Mouse (Mus musculus) lung, embryonic 14.5 days (tissue): ENCODE measurements at regions not wholly inside any gene's neighbourhood (a gene's known extent, or its start where the extent isn't known, plus 50 kb on each side); places are given as distances from the start of the nearest gene placed in this dataset.
A peak's percentile ranks its signal among the peaks of the same experiment; 100 is the strongest.

Experiments used
- ATAC-seq: fragments of 200-750 bp; cut with Nextera tagmentation; 2 replicates; pipeline ENCODE4 v1.8.0; 2017; ENCODE audit warnings: mild to moderate bottlenecking, moderate TSS enrichment, moderate library complexity; ENCODE audit not compliant: insufficient read depth
- DNase-seq: peaks from one replicate; pipeline ENCODE4 v3.0.0-alpha.2; 2015
- H3K27ac ChIP-seq: fragments of 300-500 bp; sonication (generic); 2 replicates; pipeline ENCODE4 v1.5.1; 2014; ENCODE audit warnings: low read depth, mild to moderate bottlenecking, moderate library complexity
- H3K27me3 ChIP-seq: fragments of 300-500 bp; sonication (generic); 2 replicates; pipeline ENCODE4 v1.6.1; 2014; ENCODE audit warnings: low read length, control low read depth; ENCODE audit not compliant: insufficient read depth
- H3K36me3 ChIP-seq: fragments of 300-500 bp; sonication (generic); 2 replicates; pipeline ENCODE4 v1.6.1; 2014; ENCODE audit warnings: control low read depth; ENCODE audit not compliant: insufficient read depth
- H3K4me1 ChIP-seq: fragments of 300-500 bp; sonication (generic); 2 replicates; pipeline ENCODE4 v1.6.1; 2014; ENCODE audit warnings: antibody characterized with exemption, control low read depth; ENCODE audit not compliant: insufficient read depth
- H3K4me2 ChIP-seq: fragments of 300-500 bp; sonication (generic); 2 replicates; pipeline ENCODE4 v1.6.1; 2014; ENCODE audit warnings: mild to moderate bottlenecking
- H3K4me3 ChIP-seq: fragments of 300-500 bp; sonication (generic); 2 replicates; pipeline ENCODE4 v1.5.1; 2014; ENCODE audit warnings: low read depth, low read length
- H3K9ac ChIP-seq: fragments of 300-500 bp; sonication (generic); 2 replicates; pipeline ENCODE4 v1.6.1; 2014
- H3K9me3 ChIP-seq: fragments of 300-500 bp; sonication (generic); 2 replicates; pipeline ENCODE4 v1.6.1; 2016; ENCODE audit warnings: low read depth, low read length, control low read depth
- CTCF ChIP-seq: IDR thresholded peaks from 2 replicates; pipeline ENCODE4 v1.5.1; 2016; ENCODE audit warnings: antibody characterized with exemption, low read depth
- WGBS: fragments of 180-500 bp; shearing (Covaris S2); extraction: QIAGEN DNeasy Blood & Tissue Kit; methylation state at CpG from one replicate; pipeline ENCODE4 v1.1.7; 2014; 5-methylcytosine and 5-hydroxymethylcytosine counted together

DNA sequence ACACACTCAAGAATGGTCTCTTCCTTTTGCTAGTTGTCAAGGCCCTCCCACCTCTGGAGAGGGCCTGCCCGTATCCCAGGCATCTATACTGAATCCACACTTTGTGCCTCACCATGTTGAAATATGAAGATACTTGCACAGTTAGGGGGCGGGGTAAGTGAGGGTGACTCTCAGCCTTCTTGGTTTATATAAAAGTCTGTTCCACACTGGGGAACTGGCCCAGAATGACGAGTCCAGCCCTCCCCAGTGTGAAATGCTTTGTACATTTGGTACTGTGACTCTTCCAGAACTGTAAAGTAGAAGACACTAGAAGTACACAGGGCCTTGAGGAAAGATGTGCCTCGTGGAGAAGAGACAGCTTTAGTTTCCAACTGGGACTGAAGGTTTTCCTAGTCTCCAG is 166.8 kb downstream of the Tshz3 start:
- H3K9ac ChIP-seq = no peak overlapping the region
- H3K4me1 ChIP-seq = no peaks in the 10 kb centered on the region
- H3K27me3 ChIP-seq = no peaks in the 10 kb centered on the region
- no peak for DNase-seq
- H3K4me2 ChIP-seq = no peak overlapping the region
- H3K4me3 ChIP-seq = no peak overlapping the region
- 63% methylated on average over 4 of the region's 4 CpGs for WGBS
- H3K36me3 ChIP-seq = no peaks in the 10 kb centered on the region
- no peak for TF ChIP-seq CTCF
- no peak for ATAC-seq
- no peak overlapping the region for H3K27ac ChIP-seq
- no peaks in the 10 kb centered on the region for H3K9me3 ChIP-seq

DNA sequence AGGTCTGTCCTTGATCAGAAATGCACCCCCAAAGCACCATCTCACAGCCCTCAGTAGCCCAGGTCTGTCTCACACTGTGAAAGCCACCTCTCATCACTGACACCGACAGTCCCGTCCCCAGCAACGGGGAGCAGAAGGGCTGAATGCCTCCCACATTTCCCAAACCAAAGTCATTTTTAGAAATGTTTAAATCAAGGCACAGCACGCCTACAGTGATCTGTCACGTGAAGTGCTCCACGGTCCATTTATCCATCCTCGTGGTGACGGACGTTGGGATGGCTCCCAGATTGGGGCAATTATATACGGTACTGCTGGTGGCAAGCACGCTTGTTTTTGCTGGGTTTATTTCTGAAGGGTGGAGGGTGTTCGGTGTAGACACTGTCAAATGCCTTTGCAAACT is 168.7 kb downstream of the Tshz3 start:
- Histone ChIP-seq H3K4me1 (no peaks in the 10 kb centered on the region), H3K4me3 (no peak overlapping the region), H3K9me3 (no peaks in the 10 kb centered on the region), H3K36me3 (no peaks in the 10 kb centered on the region), H3K27me3 (no peaks in the 10 kb centered on the region), H3K9ac (no peak overlapping the region), H3K4me2 (no peak overlapping the region), H3K27ac (no peak overlapping the region)
- 40% methylated on average over 12 of the region's 12 CpGs for WGBS
- no peak for ATAC-seq
- TF ChIP-seq CTCF = no peak
- peak; percentile 14 for DNase-seq

DNA sequence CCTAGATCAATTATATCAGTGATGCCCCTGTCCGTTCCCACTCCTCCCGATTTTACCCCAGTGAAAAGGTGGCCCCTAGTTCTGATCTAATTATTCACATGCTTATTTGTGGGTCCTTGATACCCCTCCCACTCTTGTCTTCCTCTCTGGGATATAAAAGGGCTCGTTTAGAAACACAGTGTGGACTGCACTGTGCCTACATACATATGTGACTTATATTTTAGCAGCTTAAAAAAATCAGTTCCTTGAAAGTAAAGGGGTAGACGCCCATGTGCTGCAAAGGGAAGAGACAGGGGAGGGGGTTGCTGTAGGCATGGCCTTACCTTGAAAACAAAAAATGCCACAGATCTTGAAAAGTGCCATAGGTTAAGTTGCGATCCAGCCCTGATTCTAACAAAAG is 176.1 kb downstream of the Tshz3 start:
- TF ChIP-seq CTCF = no peak

DNA sequence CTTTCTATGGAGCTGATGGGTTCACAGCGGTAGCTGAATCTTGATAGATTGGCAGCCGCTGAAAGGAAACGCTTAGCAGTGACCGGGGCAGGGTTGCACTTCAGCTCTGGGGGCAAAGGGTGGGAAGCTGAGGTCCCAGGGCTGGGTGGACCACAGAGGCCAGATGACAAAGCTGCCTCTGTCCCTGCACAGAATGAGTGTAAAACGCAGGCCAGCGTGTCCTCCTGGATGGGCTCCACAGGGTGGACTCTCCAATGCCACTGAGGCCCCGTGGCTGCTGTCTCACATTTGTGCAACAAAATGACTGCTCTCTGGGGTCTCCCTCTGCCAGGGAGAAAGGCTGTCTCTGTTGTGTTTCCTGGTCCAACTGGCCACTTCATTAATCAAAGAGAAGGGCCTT is 179.8 kb downstream of the Tshz3 start:
- Histone ChIP-seq H3K4me2 (no peak overlapping the region), H3K36me3 (no peaks in the 10 kb centered on the region), H3K9ac (no peak overlapping the region), H3K27ac (no peak overlapping the region), H3K9me3 (no peaks in the 10 kb centered on the region), H3K4me3 (no peak overlapping the region), H3K27me3 (no peaks in the 10 kb centered on the region), H3K4me1 (peaks cover 9% of the 10 kb centered on the region)
- 8% methylated on average over 7 of the region's 7 CpGs for WGBS
- DNase-seq (peak; percentile 23), ATAC-seq (peak; percentile 47; the same call in 1 of the 2 replicates)
- no peak for TF ChIP-seq CTCF

More for the DNA sequence above, 176.1 kb downstream of the Tshz3 start:
- Histone ChIP-seq H3K27ac (no peak overlapping the region), H3K9ac (no peak overlapping the region), H3K27me3 (no peaks in the 10 kb centered on the region), H3K4me2 (no peak overlapping the region), H3K4me3 (no peak overlapping the region), H3K9me3 (no peaks in the 10 kb centered on the region), H3K4me1 (peaks cover 9% of the 10 kb centered on the region), H3K36me3 (no peaks in the 10 kb centered on the region)
- ATAC-seq = no peak
- 77% methylated on average over 5 of the region's 5 CpGs for WGBS
- DNase-seq = no peak

DNA sequence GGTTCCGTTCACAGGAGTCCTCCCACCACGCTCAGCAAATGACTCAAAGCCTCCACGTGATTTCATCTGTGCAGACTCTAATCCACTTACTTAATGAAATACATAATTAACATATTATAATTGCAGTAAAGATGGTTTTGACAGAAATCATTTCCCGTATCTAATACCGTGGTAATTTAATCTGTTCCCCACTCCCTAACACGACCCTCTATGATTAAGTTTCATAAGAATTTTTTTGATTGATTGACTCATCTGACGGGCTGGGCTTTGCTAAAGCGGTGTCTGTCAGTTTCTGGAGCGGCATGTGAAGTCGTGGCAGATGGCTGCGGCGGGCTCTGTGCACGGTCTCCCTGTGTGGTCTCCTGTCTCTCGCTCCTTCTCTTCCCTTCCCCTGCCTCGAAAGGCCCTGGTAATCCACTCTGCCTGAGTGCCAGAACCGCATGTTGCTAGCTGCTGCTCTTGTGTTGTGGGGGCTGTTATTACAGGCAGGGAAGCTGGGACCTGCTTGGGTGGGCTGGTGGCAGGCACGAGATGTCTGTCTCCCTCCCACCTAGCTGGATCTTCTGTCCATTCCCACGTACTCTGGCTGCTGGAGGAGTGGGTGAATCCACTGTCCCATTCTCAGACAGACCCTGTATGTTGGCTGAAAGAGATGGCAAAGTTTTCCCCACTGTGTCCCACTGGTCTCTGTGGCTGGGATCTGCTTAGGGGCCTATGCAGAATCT is 195.0 kb downstream of the Tshz3 start:
- Histone ChIP-seq H3K36me3 (no peaks in the 10 kb centered on the region), H3K27me3 (no peaks in the 10 kb centered on the region), H3K9ac (no peak overlapping the region), H3K4me1 (no peaks in the 10 kb centered on the region), H3K9me3 (no peaks in the 10 kb centered on the region), H3K27ac (no peak overlapping the region), H3K4me3 (no peak overlapping the region), H3K4me2 (no peak overlapping the region)
- TF ChIP-seq CTCF = no peak
- ATAC-seq (peak; percentile 80), DNase-seq (peak; percentile 70)
- 32% methylated on average over 18 of the region's 18 CpGs for WGBS

DNA sequence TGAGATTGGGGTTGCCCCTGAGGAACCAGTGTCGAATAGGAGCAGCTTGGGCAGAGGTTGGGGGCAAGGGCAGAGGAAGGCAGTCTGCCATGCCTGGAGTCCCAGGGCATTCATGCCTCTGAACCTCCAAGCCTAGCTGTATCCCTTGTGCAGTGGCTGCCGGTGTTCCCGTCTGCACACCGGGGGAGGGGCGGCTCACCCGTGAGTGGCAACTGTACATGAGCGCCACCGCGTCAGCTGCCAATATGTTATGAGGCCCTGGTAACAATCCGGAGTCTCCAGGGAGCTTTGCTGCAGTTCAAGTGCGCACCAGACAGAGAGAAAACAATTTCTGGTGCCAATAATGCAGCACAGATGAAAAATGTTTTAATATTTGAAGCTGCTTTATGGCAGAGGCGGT is 198.4 kb downstream of the Tshz3 start:
- Histone ChIP-seq H3K4me2 (no peak overlapping the region), H3K9ac (no peak overlapping the region), H3K36me3 (no peaks in the 10 kb centered on the region), H3K27me3 (no peaks in the 10 kb centered on the region), H3K4me1 (no peaks in the 10 kb centered on the region), H3K27ac (no peak overlapping the region), H3K4me3 (no peak overlapping the region), H3K9me3 (no peaks in the 10 kb centered on the region)
- 43% methylated on average over 12 of the region's 12 CpGs for WGBS
- DNase-seq = peak; percentile 32
- ATAC-seq = no peak
- no peak for TF ChIP-seq CTCF

DNA sequence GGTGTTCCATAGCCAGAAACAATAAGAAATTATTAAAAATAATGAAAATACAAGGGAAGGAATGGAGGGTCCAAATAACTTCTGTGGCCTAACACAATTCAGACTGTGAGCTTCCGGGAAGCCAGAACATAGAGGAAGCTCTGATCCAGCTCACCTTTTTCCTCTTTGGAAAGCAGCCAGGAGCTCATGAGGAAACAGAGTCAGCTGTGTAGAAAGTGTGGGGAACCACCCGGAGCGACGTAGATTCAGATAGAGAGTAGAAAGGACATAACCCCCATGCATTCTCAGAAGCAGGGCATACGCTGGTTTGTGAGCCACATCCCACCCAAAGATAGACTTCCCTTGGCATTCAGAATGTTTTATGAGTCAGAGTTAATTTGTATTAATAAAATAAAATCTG is 203.6 kb downstream of the Tshz3 start:
- no peak overlapping the region for H3K4me3 ChIP-seq
- no peak for TF ChIP-seq CTCF

More for the DNA sequence above, 203.6 kb downstream of the Tshz3 start:
- Histone ChIP-seq H3K9me3 (no peaks in the 10 kb centered on the region), H3K4me2 (no peak overlapping the region), H3K36me3 (no peaks in the 10 kb centered on the region), H3K27me3 (no peaks in the 10 kb centered on the region), H3K4me1 (no peaks in the 10 kb centered on the region), H3K9ac (no peak overlapping the region), H3K27ac (no peak overlapping the region)
- 66% methylated on average over 5 of the region's 5 CpGs for WGBS
- DNase-seq (peak; percentile 21), ATAC-seq (no peak)
